Mouse (Mus musculus) gastrocnemius, adult 2 months (tissue): ENCODE measurements at regions not wholly inside any gene's neighbourhood (a gene's known extent, or its start where the extent isn't known, plus 50 kb on each side); places are given as distances from the start of the nearest gene placed in this dataset.

ENCODE experiments used
- DNase-seq: peaks from one replicate; pipeline ENCODE4 v3.0.0; 2022
- H3K27ac ChIP-seq: fragments of 200-600 bp; 2 replicates; pipeline ENCODE4 v1.8.1; 2022; ENCODE audit warnings: mild to moderate bottlenecking
- H3K4me3 ChIP-seq: fragments of 200-600 bp; 2 replicates; pipeline ENCODE4 v1.8.1; 2022; ENCODE audit warnings: mild to moderate bottlenecking, moderate library complexity
- CTCF ChIP-seq: fragments of 200-600 bp; IDR thresholded peaks from 2 replicates; pipeline ENCODE4 v1.8.1; 2022; ENCODE audit warnings: antibody characterized with exemption, mild to moderate bottlenecking, moderate library complexity
- intact Hi-C: fragments of 180-260 bp; cut with DNase I; formaldehyde crosslinking; loops from one replicate; pipeline ENCODE4 v1.15.1; 2025

DNA sequence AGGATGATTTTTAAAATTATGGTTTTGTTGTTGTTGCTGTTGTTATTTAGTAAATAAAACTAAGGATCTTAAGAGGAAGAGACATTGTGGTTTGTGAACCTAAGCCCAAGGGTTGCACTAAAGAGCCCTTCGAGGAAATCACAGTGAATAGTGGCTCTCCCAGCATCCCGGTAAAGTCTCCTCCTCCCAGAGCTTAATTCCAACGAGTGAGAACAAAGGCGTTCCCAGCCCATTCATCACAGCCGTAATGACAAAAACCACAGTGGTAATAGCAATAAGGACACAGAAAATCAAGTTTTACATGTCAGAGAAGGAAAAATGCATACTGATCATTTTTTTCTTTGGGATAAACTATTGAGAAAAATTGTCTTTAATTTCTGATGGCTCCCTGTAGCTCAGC lies 56.3 kb upstream of the Cd180 start:
- Histone ChIP-seq H3K4me3 (no peak overlapping the region), H3K27ac (no peak overlapping the region)
- no peak for TF ChIP-seq CTCF
- no peak for DNase-seq
- intact Hi-C loops = no loop called here

- intact Hi-C loops = loop anchor here (10.0 kb wide), 2 partner anchors 305 to 645 kb away; no protein-coding TSS in a partner anchor
- Histone ChIP-seq H3K4me3 (no peak overlapping the region), H3K27ac (no peak overlapping the region)
- TF ChIP-seq CTCF = no peak
- DNase-seq = no peak
Observed at GRCm38 (mm10) chr13:102639651-102640050, 53.7 kb upstream of the Cd180 start.

GRCm38 (mm10) chr13:102640171-102640570 lies 53.2 kb upstream of the Cd180 start:
- H3K27ac ChIP-seq = no peak overlapping the region
- H3K4me3 ChIP-seq = no peak overlapping the region
- no peak for TF ChIP-seq CTCF
- intact Hi-C loops = loop anchor here (10.0 kb wide), 2 partner anchors 305 to 645 kb away; no protein-coding TSS in a partner anchor
- DNase-seq = no peak
